In the genomic region with DNA sequence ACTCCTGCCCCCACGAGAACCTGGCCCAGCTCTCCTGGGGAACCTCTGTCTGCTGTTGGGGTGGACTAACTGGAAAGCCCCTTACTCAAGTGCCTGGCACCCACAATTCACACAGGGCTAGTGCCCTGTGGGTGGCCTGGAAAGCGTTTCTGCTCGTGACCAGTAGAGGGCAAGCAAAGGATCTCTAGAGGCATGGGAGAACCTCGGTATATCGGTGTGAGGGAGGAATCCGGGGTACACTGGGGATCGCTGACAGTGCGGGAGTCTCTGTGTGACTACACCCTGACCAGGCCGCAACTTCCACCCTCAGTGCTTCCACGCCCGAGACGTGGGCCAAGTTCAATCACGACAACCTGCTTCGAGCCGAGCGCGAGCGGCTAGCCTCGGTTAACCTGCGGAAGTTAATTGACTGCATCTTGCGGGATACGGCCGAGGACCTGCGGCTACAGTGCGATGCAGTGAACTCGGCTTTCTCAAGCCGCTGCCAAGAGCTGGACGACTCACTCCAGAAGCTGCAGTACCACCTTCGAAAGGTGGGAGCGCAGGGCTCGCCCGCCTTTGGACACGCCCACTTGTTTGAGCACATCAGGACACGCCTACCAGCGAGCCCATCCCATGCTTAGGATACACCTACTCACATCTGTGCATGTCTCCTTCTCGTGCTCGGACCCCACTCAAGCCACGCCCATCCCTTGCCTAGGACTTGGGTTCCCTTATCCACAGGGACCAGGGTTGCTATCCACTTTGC, we compare ENCODE assay signal across 8 mouse cellular contexts. TPM values are rescaled to one million over a fixed set of nuclear protein-coding genes. Genes with fewer than 3 reads are reported as not detected.
A peak's percentile ranks its signal among the peaks of the same experiment; 100 is the strongest.
DNase-seq lines count a peak whose midpoint lies in the region; ATAC-seq and TF ChIP-seq lines count a peak whose summit lies in the region.

No protein-coding gene starts in this region.

- under 1% methylated on average over 38 of the region's 38 CpGs for WGBS in lung, embryonic 16.5 days
- 3% methylated on average over 38 of the region's 38 CpGs for WGBS in olfactory bulb, adult 2 months

- ATAC-seq in hematopoietic stem cell, adult 5-6 weeks (replicated peaks in 1 of 2; ENCODE audit: insufficient read depth in 1 of 2, low FRiP score in 2 of 2, low TSS enrichment in 1 of 2, low read depth in 1 of 2, poor library complexity in 2 of 2, severe bottlenecking in 2 of 2) = peak; percentile 75 to 80
- ATAC-seq in lung, embryonic 16.5 days (ENCODE audit: low read depth) = peak; percentile 61

- no peak for TF ChIP-seq POLR2A in brain, embryonic 14.5 days (IDR thresholded peaks at IDR 0.05; ENCODE audit: borderline replicate concordance, extremely low read depth, insufficient read depth, insufficient read length, poor library complexity, severe bottlenecking)
- no peak for TF ChIP-seq POLR2A in olfactory bulb, adult 2 months (IDR thresholded peaks at IDR 0.05; ENCODE audit: insufficient read depth, low read depth, low read length)

- peaks cover 6% of the 10 kb centered on the region; the same call in 1 of the 2 replicates for H3K4me1 ChIP-seq in lung, embryonic 16.5 days (replicated peaks; ENCODE audit: control insufficient read depth, insufficient read depth, low read length)
- peaks cover 9% of the 10 kb centered on the region for H3K4me1 ChIP-seq in olfactory bulb, adult 2 months (ENCODE audit: control insufficient read depth, insufficient read depth, low read length)

- peaks cover 10% of the 10 kb centered on the region for H3K27me3 ChIP-seq in lung, embryonic 16.5 days (ENCODE audit: control insufficient read depth, insufficient read depth, low read depth, low read length)

- peak overlapping the region; percentile 54 for H3K9ac ChIP-seq in lung, embryonic 16.5 days (ENCODE audit: low read length)

- TF ChIP-seq CTCF in brain, embryonic 14.5 days (IDR thresholded peaks at IDR 0.05; ENCODE audit: borderline replicate concordance, extremely low read depth, insufficient read depth, insufficient read length) = peak; percentile 75
- TF ChIP-seq CTCF in layer of hippocampus, adult 2 months (conservative IDR thresholded peaks at IDR 0.05) = peak; percentile 78
- TF ChIP-seq CTCF in olfactory bulb, adult 2 months (IDR thresholded peaks at IDR 0.05; ENCODE audit: insufficient read depth, low read depth, low read length) = peak; percentile 57; the same call in 1 of the 2 replicates

- H3K4me3 ChIP-seq in layer of hippocampus, adult 2 months = peak overlapping the region; percentile 52
- peak overlapping the region; percentile 43 for H3K4me3 ChIP-seq in lung, embryonic 16.5 days (ENCODE audit: low read length)
- peak overlapping the region; percentile 27 for H3K4me3 ChIP-seq in olfactory bulb, adult 2 months (ENCODE audit: insufficient read depth, low read depth, low read length)

- peak overlapping the region; percentile 73 for H3K4me2 ChIP-seq in lung, embryonic 16.5 days (ENCODE audit: low read depth, low read length)

- DNase-seq in ES-CJ7 (ENCODE audit: low read depth, low spot score) = peak; percentile 97
- DNase-seq in brain, embryonic 14.5 days (ENCODE audit: low read depth) = peak; percentile 52
- DNase-seq in fibroblast of lung, adult 2 months (ENCODE audit: low read depth) = peak; percentile 30
- DNase-seq in layer of hippocampus, adult 2 months (ENCODE audit: low spot score in 2 of 2) = peak; percentile 65 to 71
- peak; percentile 56 for DNase-seq in thymus, postnatal 25 days

- H3K27ac ChIP-seq in layer of hippocampus, adult 2 months = no peak overlapping the region
- H3K27ac ChIP-seq in lung, embryonic 16.5 days (ENCODE audit: low read length) = no peak overlapping the region
- H3K27ac ChIP-seq in olfactory bulb, adult 2 months (ENCODE audit: insufficient read depth, low read depth, low read length) = no peak overlapping the region

- no peaks in the 10 kb centered on the region for H3K36me3 ChIP-seq in lung, embryonic 16.5 days (ENCODE audit: control insufficient read depth, insufficient read depth, low read length)

- H3K9me3 ChIP-seq in lung, embryonic 16.5 days (ENCODE audit: control insufficient read depth, low read length) = no peaks in the 10 kb centered on the region

RNA-seq across cellular contexts. Expression of gene Tekt4, which starts 20.1 kb away (rescaled TPM):
- 1.1 and 1.4 TPM in 2 replicates for polyA plus RNA-seq in brain, embryonic 14.5 days (2012; rRNA removed)
- not detected in 2 replicates for total RNA-seq in hematopoietic stem cell, adult 5-6 weeks (2017)
- total RNA-seq in layer of hippocampus, adult 2 months (2021) = 1 to 10 TPM; 1.8 to 2.0 TPM
- polyA plus RNA-seq in lung, embryonic 16.5 days (2015; fragmentation: Nextera tagmentation; extraction: Ambion mirVana) = 5.8 and 7.4 TPM in 2 replicates
- not detected in 2 replicates for polyA plus RNA-seq in olfactory bulb, adult 2 months (2012; ENCODE audit: insufficient read depth, insufficient read length, low replicate concordance, missing spikeins)

RNA-seq across cellular contexts. Expression of gene Sstr5, which starts 22.6 kb away (rescaled TPM):
- polyA plus RNA-seq in brain, embryonic 14.5 days (2012; rRNA removed) = 0.22 and 0.25 TPM in 2 replicates
- total RNA-seq in hematopoietic stem cell, adult 5-6 weeks (2017) = not detected in 2 replicates
- under 1 TPM in 1 of 2 experiments, not detected in 1; 0.15 TPM for total RNA-seq in layer of hippocampus, adult 2 months (2021)
- polyA plus RNA-seq in lung, embryonic 16.5 days (2015; fragmentation: Nextera tagmentation; extraction: Ambion mirVana) = 0.11 and 0.21 TPM in 2 replicates
- not detected in 2 replicates for polyA plus RNA-seq in olfactory bulb, adult 2 months (2012; ENCODE audit: insufficient read depth, insufficient read length, low replicate concordance, missing spikeins)

RNA-seq across cellular contexts. Expression of gene Cacna1h, which starts 40.9 kb away (rescaled TPM):
- 90.4 and 118 TPM in 2 replicates for polyA plus RNA-seq in brain, embryonic 14.5 days (2012; rRNA removed)
- total RNA-seq in hematopoietic stem cell, adult 5-6 weeks (2017) = 0.74 TPM in 1 of 2 replicates, not detected in the other
- total RNA-seq in layer of hippocampus, adult 2 months (2021) = 100 to 1,000 TPM; 121 to 142 TPM
- polyA plus RNA-seq in lung, embryonic 16.5 days (2015; fragmentation: Nextera tagmentation; extraction: Ambion mirVana) = 1.5 and 2.0 TPM in 2 replicates
- polyA plus RNA-seq in olfactory bulb, adult 2 months (2012; ENCODE audit: insufficient read depth, insufficient read length, low replicate concordance, missing spikeins) = not detected in 2 replicates

Comparison
In these comparisons a context has a peak if more than half of its experiments do, and no peak if none do; other contexts are left out.
1. DNase-seq: peak in every context shown above with its lines; median percentile 97 in ES-CJ7; 68 in layer of hippocampus, adult 2 months; 56 in thymus, postnatal 25 days; 52 in brain, embryonic 14.5 days; 30 in fibroblast of lung, adult 2 months.